ENCODE assay signal across 13 mouse cellular contexts in genomic region chr7:128622994-128623393, GRCm38 (mm10). TPM values are rescaled to one million over a fixed set of nuclear protein-coding genes. Genes with fewer than 3 reads are reported as not detected.
DNase-seq lines count a peak whose midpoint lies in the region; ATAC-seq and TF ChIP-seq lines count a peak whose summit lies in the region.
"Had no signal": no experiment of that assay in that cellular context is flagged by ENCODE, and none has a peak within 500 bp of the region (broad histone marks: within the 10 kb centered on the region; RNA-seq: fewer than 3 reads in every experiment).

No protein-coding gene starts in this region.

- peaks cover 46% of the 10 kb centered on the region for H3K4me1 ChIP-seq in kidney, adult 2 months (ENCODE audit: control insufficient read depth, insufficient read depth, low read length)
- H3K4me1 ChIP-seq in megakaryocyte, embryonic 14.5 days: peaks cover 48% of the 10 kb centered on the region
- 0 out of 2 replicates have a peak, but pooled peaks cover 3% of the 10 kb centered on the region for H3K4me1 ChIP-seq in stomach, postnatal 0 days (replicated peaks; ENCODE audit: control insufficient read depth, insufficient read depth)
- H3K4me1 ChIP-seq: lung, embryonic 15.5 days had no signal

- WGBS in kidney, adult 2 months: 33% methylated on average over 2 of the region's 2 CpGs
- WGBS in stomach, postnatal 0 days: 36% methylated on average over 2 of the region's 2 CpGs

- ATAC-seq in megakaryocyte, adult 5-6 weeks (ENCODE audit: poor library complexity, severe bottlenecking): no peak
- ATAC-seq in stomach, postnatal 0 days (ENCODE audit: low FRiP score, low TSS enrichment): peak; percentile 54
- ATAC-seq: hindbrain, embryonic 16.5 days had no signal

- intact Hi-C loops in gastrocnemius, adult 2 months (cut with DNase I): loop anchor here (10.0 kb wide), 1 partner anchor 378 kb away; the partner anchor contains the start of gene Tgfb1i1
- intact Hi-C loops in gastrocnemius, postnatal 14 days (cut with DNase I; ENCODE audit: low total_unique reads): no loop called here

- H3K9ac ChIP-seq in stomach, postnatal 0 days (ENCODE audit: low read length): no peak overlapping the region
- H3K9ac ChIP-seq: embryonic facial prominence, embryonic 15.5 days; forebrain, embryonic 13.5 days; lung, embryonic 15.5 days; midbrain, embryonic 12.5 days had no signal

- TF ChIP-seq CTCF in gastrocnemius, adult 2 months (IDR thresholded peaks at IDR 0.05): no peak
- no peak for TF ChIP-seq CTCF in kidney, adult 2 months (conservative IDR thresholded peaks at IDR 0.05; ENCODE audit: insufficient read depth, insufficient read length, low read depth, low read length)
- TF ChIP-seq CTCF in stomach, postnatal 0 days (IDR thresholded peaks at IDR 0.05; ENCODE audit: low read depth): no peak

- H3K4me3 ChIP-seq in gastrocnemius, adult 2 months: peak overlapping the region; percentile 17; the same call in 1 of the 2 replicates
- H3K4me3 ChIP-seq in kidney, adult 2 months (ENCODE audit: insufficient read depth, low read depth, low read length): no peak overlapping the region
- H3K4me3 ChIP-seq in megakaryocyte, embryonic 14.5 days (replicated peaks): peak overlapping the region; percentile 56
- no peak overlapping the region for H3K4me3 ChIP-seq in stomach, postnatal 0 days (ENCODE audit: low read depth, low read length)
- H3K4me3 ChIP-seq: embryonic facial prominence, embryonic 15.5 days; forebrain, embryonic 13.5 days; lung, embryonic 15.5 days; midbrain, embryonic 12.5 days had no signal

- TF ChIP-seq EP300 in stomach, postnatal 0 days (optimal IDR thresholded peaks at IDR 0.05): no peak

- H3K4me2 ChIP-seq in stomach, postnatal 0 days (replicated peaks; ENCODE audit: low read depth): no peak overlapping the region
- H3K4me2 ChIP-seq: embryonic facial prominence, embryonic 15.5 days; forebrain, embryonic 13.5 days; lung, embryonic 15.5 days; midbrain, embryonic 12.5 days had no signal

- no peaks in the 10 kb centered on the region for H3K27me3 ChIP-seq in kidney, adult 2 months (replicated peaks; ENCODE audit: control insufficient read depth, insufficient read depth, low read length)
- H3K27me3 ChIP-seq in megakaryocyte, embryonic 14.5 days (replicated peaks): no peaks in the 10 kb centered on the region
- H3K27me3 ChIP-seq in stomach, postnatal 0 days (ENCODE audit: control insufficient read depth, insufficient read depth, low read length): no peaks in the 10 kb centered on the region
- H3K27me3 ChIP-seq: embryonic facial prominence, embryonic 15.5 days; forebrain, embryonic 13.5 days; lung, embryonic 15.5 days; midbrain, embryonic 12.5 days had no signal

- TF ChIP-seq POLR2A in kidney, adult 2 months (IDR thresholded peaks at IDR 0.05; ENCODE audit: low read depth, low read length): no peak

- DNase-seq in gastrocnemius, adult 2 months: no peak
- no peak for DNase-seq in gastrocnemius, postnatal 14 days
- no peak for DNase-seq in kidney, adult 2 months
- no peak for DNase-seq in kidney, adult 11 months
- no peak for DNase-seq in stomach, postnatal 0 days (ENCODE audit: low spot score)
- DNase-seq in left cerebral cortex, adult 8-10 months (ENCODE audit: low spot score in 2 of 2): no peak

- H3K36me3 ChIP-seq in kidney, adult 2 months (ENCODE audit: control insufficient read depth, insufficient read depth, low read length): no peaks in the 10 kb centered on the region
- peaks cover 2% of the 10 kb centered on the region for H3K36me3 ChIP-seq in megakaryocyte, embryonic 14.5 days (replicated peaks; ENCODE audit: low read length)
- H3K36me3 ChIP-seq in stomach, postnatal 0 days (ENCODE audit: control insufficient read depth, insufficient read depth, low read length): no peaks in the 10 kb centered on the region
- H3K36me3 ChIP-seq: embryonic facial prominence, embryonic 15.5 days; lung, embryonic 15.5 days; midbrain, embryonic 12.5 days had no signal

- H3K9me3 ChIP-seq in megakaryocyte, embryonic 14.5 days: no peaks in the 10 kb centered on the region
- no peaks in the 10 kb centered on the region for H3K9me3 ChIP-seq in stomach, postnatal 0 days (ENCODE audit: control insufficient read depth, low read length)
- H3K9me3 ChIP-seq: embryonic facial prominence, embryonic 15.5 days; forebrain, embryonic 13.5 days; lung, embryonic 15.5 days; midbrain, embryonic 12.5 days had no signal

- peak overlapping the region; percentile 85 for H3K27ac ChIP-seq in gastrocnemius, adult 2 months
- peak overlapping the region; percentile 92 for H3K27ac ChIP-seq in kidney, adult 2 months (ENCODE audit: insufficient read depth, low read depth, low read length)
- peak overlapping the region; percentile 71 for H3K27ac ChIP-seq in stomach, postnatal 0 days (replicated peaks)
- H3K27ac ChIP-seq: embryonic facial prominence, embryonic 15.5 days; lung, embryonic 15.5 days; midbrain, embryonic 12.5 days had no signal

RNA-seq across cellular contexts. Expression of gene Inpp5f, which starts 11.9 kb away (rescaled TPM):
- 1 to 10 TPM; 2.8 to 3.1 TPM for total RNA-seq in gastrocnemius, adult 2 months (2021)
- total RNA-seq in gastrocnemius, postnatal 14 days (2021): 1 to 10 TPM; 4.4 to 4.8 TPM
- polyA plus RNA-seq in kidney, adult 2 months (2012; rRNA removed): 14.6 TPM in 2 replicates
- 0.51 TPM in 1 of 2 replicates, not detected in the other for polyA plus RNA-seq in megakaryocyte, embryonic 14.5 days (2012; ENCODE audit: insufficient read depth, low replicate concordance)
- 36.6 and 44.5 TPM in 2 replicates for total RNA-seq in megakaryocyte, adult 5-6 weeks (2015)
- total RNA-seq in megakaryocyte, adult 5-6 weeks (2017): 37.3 and 38.9 TPM in 2 replicates
- 12.3 and 12.4 TPM in 2 replicates for polyA plus RNA-seq in stomach, postnatal 0 days (2015; fragmentation: Nextera tagmentation; extraction: Ambion mirVana)
- total RNA-seq in left cerebral cortex, adult 8-10 months (2022): 100 to 1,000 TPM; 103 to 109 (median 107) TPM

Comparison
In these comparisons a context has a peak if more than half of its experiments do, and no peak if none do; other contexts are left out.
1. H3K4me3 ChIP-seq: peak in gastrocnemius, adult 2 months (single experiment) and megakaryocyte, embryonic 14.5 days (single experiment); none in kidney, adult 2 months (single experiment) and stomach, postnatal 0 days (single experiment).
2. RNA of gene Inpp5f, which starts 11.9 kb away (total RNA-seq): 103 to 109 TPM in left cerebral cortex, adult 8-10 months and 36.6 to 44.5 TPM in megakaryocyte, adult 5-6 weeks; 4.4 to 4.8 TPM in gastrocnemius, postnatal 14 days and 2.8 to 3.1 TPM in gastrocnemius, adult 2 months; every median in the first group is over 4 times any median in the second.
3. Peak in every context shown above with its lines, with median percentiles within 50 percentile points of each other: H3K27ac ChIP-seq.